In genomic region chr2:155689211-155689610, GRCm38 (mm10) we compare ENCODE assay signal across 29 mouse cellular contexts. TPM values are rescaled to one million over a fixed set of nuclear protein-coding genes. Genes with fewer than 3 reads are reported as not detected.
"Had no signal": no experiment of that assay in that cellular context is flagged by ENCODE, and none has a peak within 500 bp of the region (broad histone marks: within the 10 kb centered on the region; RNA-seq: fewer than 3 reads in every experiment).

No protein-coding gene starts in this region.

- H3K9me3 ChIP-seq: kidney, embryonic 15.5 days; limb, embryonic 10.5 days; limb, embryonic 13.5 days; liver, embryonic 12.5 days; liver, embryonic 15.5 days; lung, embryonic 15.5 days; megakaryocyte, embryonic 14.5 days; midbrain, embryonic 10.5 days; neural tube, embryonic 13.5 days; stomach, embryonic 15.5 days had no signal

- H3K4me3 ChIP-seq: kidney, embryonic 15.5 days; limb, embryonic 10.5 days; limb, embryonic 13.5 days; liver, embryonic 12.5 days; liver, embryonic 15.5 days; lung, embryonic 15.5 days; megakaryocyte, embryonic 14.5 days; midbrain, embryonic 10.5 days; neural tube, embryonic 13.5 days; stomach, embryonic 15.5 days had no signal

- H3K36me3 ChIP-seq: stomach, embryonic 15.5 days had no signal

- H3K27ac ChIP-seq: kidney, embryonic 15.5 days; limb, embryonic 10.5 days; limb, embryonic 13.5 days; liver, embryonic 12.5 days; liver, embryonic 15.5 days; lung, embryonic 15.5 days; midbrain, embryonic 10.5 days; neural tube, embryonic 13.5 days; stomach, embryonic 15.5 days had no signal

- H3K27me3 ChIP-seq: kidney, embryonic 15.5 days; limb, embryonic 13.5 days; liver, embryonic 12.5 days; liver, embryonic 15.5 days; lung, embryonic 15.5 days; megakaryocyte, embryonic 14.5 days; neural tube, embryonic 13.5 days; stomach, embryonic 15.5 days had no signal

- H3K4me2 ChIP-seq: kidney, embryonic 15.5 days; limb, embryonic 13.5 days; liver, embryonic 12.5 days; liver, embryonic 15.5 days; lung, embryonic 15.5 days; neural tube, embryonic 13.5 days; stomach, embryonic 15.5 days had no signal

- H3K9ac ChIP-seq: kidney, embryonic 15.5 days; limb, embryonic 13.5 days; liver, embryonic 12.5 days; liver, embryonic 15.5 days; lung, embryonic 15.5 days; neural tube, embryonic 13.5 days; stomach, embryonic 15.5 days had no signal

- ATAC-seq: liver, embryonic 12.5 days had no signal

- DNase-seq: kidney, adult 11 months; kidney, adult 8-10 months; kidney, postnatal 14 days; liver; lung, adult 18-20 months; lung, postnatal 10 days; lung, postnatal 36 days; midbrain, embryonic 14.5 days; retina, postnatal 1 day; right cerebral cortex, postnatal 25 days; spleen, adult 18-20 months; thymus, postnatal 25 days had no signal

RNA-seq across cellular contexts. Expression of gene Gm17581, which starts 46.5 kb away (rescaled TPM):
- total RNA-seq: layer of hippocampus, adult 8-10 months; layer of hippocampus, postnatal 14 days; left cerebral cortex, adult 8-10 months; left cerebral cortex, postnatal 14 days; neutrophil, adult 5-6 weeks had no signal
- polyA plus RNA-seq: kidney, embryonic 15.5 days; large intestine, adult 2 months; limb, embryonic 10.5 days; limb, embryonic 13.5 days; liver, embryonic 12.5 days; liver, embryonic 15.5 days; lung, embryonic 15.5 days; midbrain, embryonic 10.5 days; midbrain, embryonic 14.5 days; neural tube, embryonic 13.5 days; stomach, embryonic 15.5 days; thymus, postnatal 0 days had no signal
